Mouse (Mus musculus): ENCODE results near the gene Ndufb4.

Gene Ndufb4

GRCm38 (mm10) chr16:37634578-37634977 is 19.7 kb downstream of the Ndufb4 start:
- DNase-seq: no peak

- DNase-seq: no peak
These were observed 25.2 kb downstream of the Ndufb4 start for GRCm38 (mm10) chr16:37629011-37629410.

GRCm38 (mm10) chr16:37628336-37628735 is 25.9 kb downstream of the Ndufb4 start:
- no peak for DNase-seq

GRCm38 (mm10) chr16:37626388-37626949 is 27.8 kb downstream of the Ndufb4 start:
- DNase-seq: no peak

- DNase-seq: peak; percentile 88
These were observed 31.3 kb downstream of the Ndufb4 start for GRCm38 (mm10) chr16:37622919-37623318.

GRCm38 (mm10) chr16:37622403-37622802 is 31.9 kb downstream of the Ndufb4 start:
- DNase-seq: no peak

- DNase-seq: peak; percentile 82
These were observed 36.6 kb downstream of the Ndufb4 start for GRCm38 (mm10) chr16:37617695-37618094.

GRCm38 (mm10) chr16:37616104-37616503 is 38.1 kb downstream of the Ndufb4 start:
- DNase-seq: no peak

GRCm38 (mm10) chr16:37615429-37615828 is 38.8 kb downstream of the Ndufb4 start:
- no peak for DNase-seq

- DNase-seq: no peak
These were observed 39.7 kb downstream of the Ndufb4 start for GRCm38 (mm10) chr16:37614540-37614939.

GRCm38 (mm10) chr16:37612013-37612412 is 42.2 kb downstream of the Ndufb4 start:
- peak; percentile 75 for DNase-seq

- DNase-seq: peak; percentile 67
These were observed 43.2 kb downstream of the Ndufb4 start for GRCm38 (mm10) chr16:37611072-37611471.

GRCm38 (mm10) chr16:37610333-37610732 is 43.9 kb downstream of the Ndufb4 start:
- no peak for DNase-seq

GRCm38 (mm10) chr16:37604243-37604642 is 50.0 kb downstream of the Ndufb4 start:
- DNase-seq: peak; percentile 18

GRCm38 (mm10) chr16:37603431-37603830 is 50.8 kb downstream of the Ndufb4 start:
- DNase-seq: no peak

- DNase-seq: no peak
These were observed 54.9 kb downstream of the Ndufb4 start for GRCm38 (mm10) chr16:37599326-37599725.

GRCm38 (mm10) chr16:37598463-37598862 is 55.8 kb downstream of the Ndufb4 start:
- no peak for DNase-seq

- no peak for DNase-seq
These were observed 56.8 kb downstream of the Ndufb4 start for GRCm38 (mm10) chr16:37597412-37597811.

Measured in cerebellum, adult 9-11 months (tissue).